Mouse (Mus musculus): ENCODE measurements around the gene Zwilch.
"Not testable (repeated sequence)": the region's sequence is repeated elsewhere in the genome, so short reads cannot be mapped to it uniquely, and the experiment has no call there.

- not testable (repeated sequence) for TF ChIP-seq POLR2A (IDR thresholded peaks at IDR 0.05; ENCODE audit: borderline replicate concordance, extremely low read depth, low read depth, low read length); CTCF (IDR thresholded peaks at IDR 0.05; ENCODE audit: insufficient read depth, low read length)
Measured at GRCm38 (mm10) chr9:64198763-64199418, 26.0 kb upstream of the Zwilch start.

Measured in lung, adult 2 months (tissue).